Mouse (Mus musculus) kidney, adult 2 months (tissue): ENCODE results near the gene Tex22. TPM values are rescaled to one million over a fixed set of nuclear protein-coding genes. Genes with fewer than 3 reads are reported as not detected.

Experiments
- DNase-seq: peaks from one replicate; pipeline ENCODE4 v3.0.0; 2021
- H3K27ac ChIP-seq: fragments of 200-500 bp; 2 replicates; pipeline ENCODE4 v1.5.1; 2012; ENCODE audit warnings: low read depth, low read length, control low read depth, inconsistent platforms; ENCODE audit not compliant: insufficient read depth
- H3K27me3 ChIP-seq: fragments of 200-500 bp; replicated peaks from 2 replicates; pipeline ENCODE4 v1.6.1; 2012; ENCODE audit warnings: mild to moderate bottlenecking, moderate library complexity, low read length, inconsistent platforms; ENCODE audit not compliant: control insufficient read depth, insufficient read depth
- H3K36me3 ChIP-seq: fragments of 200-500 bp; 2 replicates; pipeline ENCODE4 v1.6.1; 2012; ENCODE audit warnings: mild to moderate bottlenecking, moderate library complexity, low read length, inconsistent platforms; ENCODE audit not compliant: control insufficient read depth, insufficient read depth
- H3K4me1 ChIP-seq: fragments of 200-500 bp; 2 replicates; pipeline ENCODE4 v1.6.1; 2011; ENCODE audit warnings: low read length; ENCODE audit not compliant: control insufficient read depth, insufficient read depth
- H3K4me3 ChIP-seq: fragments of 200-500 bp; 2 replicates; pipeline ENCODE4 v1.5.1; 2011; ENCODE audit warnings: mild to moderate bottlenecking, low read depth, low read length, control low read depth; ENCODE audit not compliant: insufficient read depth
- CTCF ChIP-seq: fragments of 200-500 bp; conservative IDR thresholded peaks from 2 replicates; pipeline ENCODE4 v1.5.1; 2011; ENCODE audit warnings: low read depth, mild to moderate bottlenecking, control low read depth, low read length, moderate library complexity, mixed read lengths; ENCODE audit not compliant: insufficient read depth, insufficient read length
- POLR2A ChIP-seq: fragments of 200-500 bp; IDR thresholded peaks from one replicate; pipeline ENCODE4 v1.6.1; 2011; ENCODE audit warnings: low read depth, low read length, control low read depth
- WGBS: fragments of 180-500 bp; shearing (Covaris S2); methylation state at CpG from one replicate; pipeline ENCODE4 v1.1.7; 2018; 5-methylcytosine and 5-hydroxymethylcytosine counted together
- polyA plus RNA-seq: library from polyadenylated mRNA; depleted of rRNA; stranded (reverse); fragments of >200 nt; gene quantifications from 2 replicates; pipeline ENCODE4 v1.2.3, GENCODE M21; 2012

Tex22 gene
- polyA plus RNA-seq, 1 experiment = 0.16 TPM

DNA sequence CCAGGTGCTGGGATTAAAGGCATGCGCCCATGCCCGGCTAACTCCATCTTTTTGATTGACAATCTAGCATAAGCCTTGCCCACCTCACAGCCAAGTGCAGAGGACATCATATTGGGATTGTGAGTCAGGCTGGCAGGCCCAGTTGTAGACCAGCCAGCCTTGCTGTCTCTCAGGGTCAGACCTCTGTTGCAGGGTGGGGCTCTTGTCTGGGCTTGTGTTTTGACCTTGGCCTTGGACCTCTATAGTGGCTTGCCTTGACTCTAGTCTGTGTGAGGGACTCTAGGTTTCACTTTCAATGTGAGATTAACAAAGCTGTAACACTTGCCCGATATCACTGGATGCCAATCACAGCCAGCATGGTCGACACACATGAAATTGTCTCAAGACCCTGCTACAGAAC is 39.8 kb downstream of the Tex22 start:
- DNase-seq = no peak
- H3K4me1 ChIP-seq = no peaks in the 10 kb centered on the region
- H3K27me3 ChIP-seq = no peaks in the 10 kb centered on the region
- 92% methylated on average over 4 of the region's 4 CpGs for WGBS
- no peak for TF ChIP-seq CTCF
- TF ChIP-seq POLR2A = no peak
- H3K27ac ChIP-seq = no peak overlapping the region
- no peak overlapping the region for H3K4me3 ChIP-seq
- no peaks in the 10 kb centered on the region for H3K36me3 ChIP-seq

DNA sequence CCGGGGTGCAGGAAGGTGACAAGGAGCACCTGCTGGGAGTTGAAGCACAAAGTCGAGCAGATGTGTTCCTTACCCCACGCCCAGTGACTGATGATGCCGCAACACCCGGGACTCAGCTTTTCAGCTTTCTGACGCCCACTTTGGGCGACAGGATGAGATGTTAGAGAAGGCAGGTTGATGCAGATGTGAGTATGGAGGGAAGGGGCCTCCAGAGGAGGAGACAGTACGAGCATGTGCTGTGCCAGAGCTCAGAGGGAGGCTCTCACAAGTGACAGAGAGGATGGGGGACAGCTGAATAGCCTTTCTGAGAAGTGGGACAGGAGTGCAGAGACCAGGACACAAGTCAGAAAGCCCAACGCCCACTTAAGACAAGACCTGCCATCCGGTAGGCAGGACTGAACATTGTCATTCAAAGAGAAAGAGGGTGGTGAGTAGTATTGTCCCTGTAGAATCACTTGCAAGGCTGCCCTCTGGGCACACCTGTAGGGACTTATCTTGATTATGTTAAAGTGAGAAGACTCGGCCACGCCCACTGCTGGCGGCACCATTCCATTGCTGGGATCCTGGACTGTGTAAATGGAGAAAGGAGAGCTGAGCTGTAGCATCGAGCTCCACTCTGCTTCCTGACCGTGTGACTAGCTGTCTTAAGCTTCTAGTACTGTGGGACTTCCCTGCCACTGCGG is 40.7 kb downstream of the Tex22 start:
- 81% methylated on average over 16 of the region's 16 CpGs for WGBS
- H3K4me1 ChIP-seq = no peaks in the 10 kb centered on the region
- H3K36me3 ChIP-seq = no peaks in the 10 kb centered on the region
- no peak overlapping the region for H3K27ac ChIP-seq
- no peak overlapping the region for H3K4me3 ChIP-seq
- TF ChIP-seq POLR2A (no peak), CTCF (no peak)
- H3K27me3 ChIP-seq = no peaks in the 10 kb centered on the region
- no peak for DNase-seq

DNA sequence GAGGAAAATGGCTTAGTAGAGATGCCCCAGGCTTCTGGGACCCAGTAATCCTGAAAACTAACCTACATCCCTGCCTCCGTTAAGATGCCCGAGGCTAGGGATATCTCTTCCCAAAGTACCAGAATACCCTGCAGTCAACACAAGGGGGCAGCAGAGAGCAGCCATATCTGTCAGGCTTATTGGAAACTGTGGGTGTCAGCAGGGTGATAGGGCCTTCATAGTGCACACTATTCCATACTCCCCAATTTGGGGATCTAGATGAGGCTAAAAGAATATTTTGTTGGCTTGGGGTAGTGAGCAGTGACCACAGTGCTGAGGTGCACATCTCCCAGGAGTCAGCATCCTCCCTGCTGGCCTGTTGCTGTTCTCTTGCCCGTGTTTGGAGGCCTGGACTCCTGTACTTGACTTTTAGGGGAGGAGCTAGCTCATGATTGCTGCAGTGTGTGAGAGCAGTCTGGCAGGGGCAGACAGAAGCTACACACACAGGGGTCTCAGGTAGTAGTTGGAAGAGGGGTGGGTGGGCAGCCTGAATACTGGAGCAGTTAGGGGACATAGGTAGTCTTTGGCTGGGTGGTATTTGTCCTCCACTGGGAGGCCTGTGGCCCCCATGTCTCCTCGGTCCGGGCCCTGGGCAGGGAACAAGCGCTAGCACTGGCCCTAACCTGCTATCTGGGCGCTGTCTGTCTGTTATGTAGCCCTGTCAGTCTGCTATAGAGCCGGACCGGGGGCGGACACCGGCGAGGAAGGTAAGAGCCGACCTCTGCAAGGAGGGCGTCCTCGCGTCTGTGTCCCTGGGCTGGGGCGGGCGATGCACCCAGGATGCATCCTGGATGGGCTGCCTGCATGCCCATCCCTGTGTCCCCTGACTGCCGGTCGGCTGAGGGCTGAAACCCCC is 45.5 kb downstream of the Tex22 start:
- no peaks in the 10 kb centered on the region for H3K36me3 ChIP-seq
- TF ChIP-seq CTCF = peak; percentile 87
- no peak for TF ChIP-seq POLR2A
- peak; percentile 81 for DNase-seq
- 83% methylated on average over 20 of the region's 20 CpGs for WGBS
- no peak overlapping the region for H3K4me3 ChIP-seq
- H3K4me1 ChIP-seq = no peaks in the 10 kb centered on the region
- H3K27ac ChIP-seq = no peak overlapping the region
- no peaks in the 10 kb centered on the region for H3K27me3 ChIP-seq

DNA sequence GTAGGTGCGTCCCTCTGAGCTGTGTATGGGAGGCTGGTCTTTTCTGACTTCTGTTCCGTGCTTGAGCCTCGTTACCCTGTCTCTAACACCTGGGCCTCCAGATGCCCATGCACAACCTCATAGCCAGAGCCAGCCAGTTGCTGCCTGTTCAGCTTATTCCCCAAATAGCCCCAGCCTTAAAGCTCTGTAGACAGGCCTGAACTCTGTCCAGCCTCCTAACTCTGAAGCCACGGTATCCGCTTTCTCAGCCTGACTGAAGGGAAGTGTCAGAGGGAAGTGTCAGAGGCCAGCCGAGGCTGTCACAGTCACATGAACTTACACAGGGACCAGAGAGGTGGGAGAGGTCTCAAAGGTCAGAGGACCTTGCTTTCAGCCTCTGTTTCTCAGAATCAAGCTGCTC is 50.4 kb downstream of the Tex22 start:
- no peak overlapping the region for H3K27ac ChIP-seq
- WGBS = 72% methylated on average over 6 of the region's 6 CpGs

DNA sequence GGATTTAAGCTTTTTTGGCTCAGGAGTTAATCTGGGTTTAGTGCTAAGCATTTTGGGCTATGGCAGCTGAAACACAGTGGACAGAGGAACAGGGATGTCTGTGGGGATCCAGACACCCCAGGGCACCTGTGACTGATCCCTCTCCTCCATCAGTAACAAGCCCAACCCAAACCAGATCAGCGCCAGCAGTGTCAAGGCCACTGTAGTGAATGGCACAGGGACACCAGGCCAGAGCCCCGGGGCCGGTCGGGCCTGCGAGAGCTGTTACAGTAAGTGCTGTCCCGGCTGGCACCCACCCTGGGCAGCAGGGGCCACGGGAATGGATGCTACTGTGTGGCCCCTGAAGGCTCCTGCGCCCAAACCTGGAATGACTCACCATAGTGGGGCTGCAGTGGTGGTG is 56.4 kb downstream of the Tex22 start:
- 97% methylated on average over 8 of the region's 8 CpGs for WGBS
- peaks cover 1% of the 10 kb centered on the region; the same call in 1 of the 2 replicates for H3K36me3 ChIP-seq

More for the DNA sequence above, 50.4 kb downstream of the Tex22 start:
- no peaks in the 10 kb centered on the region for H3K27me3 ChIP-seq
- no peak for DNase-seq
- H3K36me3 ChIP-seq = no peaks in the 10 kb centered on the region
- TF ChIP-seq CTCF (no peak), POLR2A (no peak)
- no peaks in the 10 kb centered on the region for H3K4me1 ChIP-seq
- no peak overlapping the region for H3K4me3 ChIP-seq

DNA sequence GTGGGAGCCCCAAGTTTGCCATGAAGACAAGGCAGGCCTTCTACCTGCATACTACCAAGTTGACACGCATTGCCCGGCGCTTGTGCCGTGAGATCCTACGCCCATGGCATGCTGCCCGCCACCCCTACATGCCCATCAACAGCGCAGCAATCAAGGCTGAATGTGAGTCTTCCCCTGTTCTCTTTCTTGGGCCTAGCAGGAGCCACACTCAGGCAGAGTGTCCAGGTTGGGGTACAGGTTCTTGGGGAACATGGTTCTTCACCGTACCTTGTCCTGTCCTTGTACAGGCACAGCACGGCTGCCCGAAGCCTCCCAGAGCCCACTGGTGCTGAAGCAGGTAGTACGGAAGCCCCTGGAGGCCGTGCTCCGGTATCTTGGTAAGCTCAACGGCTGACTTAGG is 57.3 kb downstream of the Tex22 start:
- TF ChIP-seq POLR2A (no peak), CTCF (no peak)
- peaks cover 1% of the 10 kb centered on the region; the same call in 1 of the 2 replicates for H3K36me3 ChIP-seq
- H3K4me3 ChIP-seq = no peak overlapping the region
- H3K27ac ChIP-seq = no peak overlapping the region
- DNase-seq = no peak
- 96% methylated on average over 14 of the region's 14 CpGs for WGBS
- no peaks in the 10 kb centered on the region for H3K27me3 ChIP-seq
- no peaks in the 10 kb centered on the region for H3K4me1 ChIP-seq

More for the DNA sequence above, 56.4 kb downstream of the Tex22 start:
- no peaks in the 10 kb centered on the region for H3K27me3 ChIP-seq
- no peak for TF ChIP-seq POLR2A
- no peak for TF ChIP-seq CTCF
- H3K4me1 ChIP-seq = no peaks in the 10 kb centered on the region
- H3K4me3 ChIP-seq = no peak overlapping the region
- H3K27ac ChIP-seq = no peak overlapping the region
- no peak for DNase-seq

DNA sequence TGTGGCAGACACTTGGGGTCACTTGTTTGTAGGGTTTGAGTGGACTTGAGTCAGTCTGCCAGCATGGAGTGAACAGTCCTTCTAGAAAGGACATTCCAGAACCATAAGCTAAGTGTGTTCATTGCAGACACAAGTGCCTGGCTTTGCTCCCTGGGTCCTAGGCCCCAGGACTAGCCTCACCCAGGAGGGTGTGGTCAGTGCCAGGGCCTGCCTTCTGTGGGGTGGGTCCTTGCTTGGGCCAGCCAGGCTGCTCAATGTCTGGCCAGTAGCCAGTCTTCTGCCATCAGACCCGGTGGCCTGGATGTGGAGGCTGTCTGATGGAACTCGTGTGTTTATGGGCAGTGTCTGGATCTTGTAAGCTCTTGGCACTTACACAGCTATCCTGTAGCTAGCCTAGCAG is 58.3 kb downstream of the Tex22 start:
- H3K4me1 ChIP-seq = no peaks in the 10 kb centered on the region
- no peak overlapping the region for H3K4me3 ChIP-seq
- DNase-seq = peak; percentile 70
- H3K36me3 ChIP-seq = peaks cover 1% of the 10 kb centered on the region; the same call in 1 of the 2 replicates
- no peak overlapping the region for H3K27ac ChIP-seq
- WGBS = 23% methylated on average over 2 of the region's 2 CpGs
- no peaks in the 10 kb centered on the region for H3K27me3 ChIP-seq
- no peak for TF ChIP-seq CTCF
- TF ChIP-seq POLR2A = no peak
